Mouse (Mus musculus) adipocyte (in vitro differentiated cells): Measurements from ENCODE around the gene Hs1bp3.
A peak's percentile ranks its signal among the peaks of the same experiment; 100 is the strongest.

ENCODE experiments used
- DNase-seq: peaks from one replicate; pipeline ENCODE4 v3.0.0-alpha.2; 2016; ENCODE audit warnings: low spot score

Gene Hs1bp3

GRCm38 (mm10) chr12:8301841-8302431 is 11.3 kb upstream of the Hs1bp3 start, which contains the start of gene Gdf7:
TSS of gene Gdf7 (minus strand) at chr12:8301954.
- DNase-seq = no peak

- no peak for DNase-seq
Observed at GRCm38 (mm10) chr12:8305258-8305657, 8.0 kb upstream of the Hs1bp3 start.

DNA sequence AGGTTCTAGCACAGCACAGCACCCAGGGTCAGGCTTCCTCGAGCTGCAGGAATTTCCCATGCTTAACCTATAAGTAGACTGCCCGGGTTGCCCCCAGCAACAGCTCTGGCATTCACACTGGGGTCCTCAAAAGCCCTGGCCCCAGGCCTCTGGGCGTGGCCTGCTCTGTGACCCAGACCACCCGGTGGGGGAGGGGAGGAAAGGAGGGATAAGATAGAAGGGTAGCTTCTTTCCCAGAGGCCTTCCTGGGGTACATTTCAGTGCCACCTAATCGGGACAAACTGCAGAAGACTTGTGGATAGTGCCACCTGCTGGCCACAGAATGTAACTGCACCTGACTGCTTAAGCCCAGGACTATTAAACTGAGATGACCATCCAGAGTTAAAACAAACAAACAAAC is 6.8 kb upstream of the Hs1bp3 start:
- DNase-seq = peak; percentile 81

- no peak for DNase-seq
Observed at GRCm38 (mm10) chr12:8306910-8307309, 6.3 kb upstream of the Hs1bp3 start.

- no peak for DNase-seq
Observed at GRCm38 (mm10) chr12:8310992-8311391, 2.2 kb upstream of the Hs1bp3 start.

DNA sequence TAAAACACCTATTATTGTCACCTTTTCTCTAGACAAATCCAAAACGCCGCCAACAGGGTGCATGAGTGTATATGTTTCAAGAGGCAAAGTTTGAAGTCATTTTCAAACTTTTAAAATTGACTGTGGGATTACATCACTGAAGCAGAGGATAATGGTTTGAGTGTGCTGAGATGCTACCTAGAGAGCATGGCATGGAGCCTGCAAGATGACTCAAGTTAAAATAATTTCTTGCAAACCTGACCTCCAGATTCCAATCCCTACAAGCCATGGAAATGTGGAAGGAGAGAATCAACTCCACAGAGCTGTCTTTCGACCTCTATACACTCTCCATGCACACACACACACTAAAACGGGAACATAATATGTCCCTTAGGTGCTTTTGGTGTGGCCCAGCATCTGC is 966 bp upstream of the Hs1bp3 start:
- no peak for DNase-seq

GRCm38 (mm10) chr12:8313773-8314172 is 541 bp downstream of the Hs1bp3 start:
- no peak for DNase-seq

GRCm38 (mm10) chr12:8316541-8316940 is 3.3 kb downstream of the Hs1bp3 start:
- no peak for DNase-seq

DNA sequence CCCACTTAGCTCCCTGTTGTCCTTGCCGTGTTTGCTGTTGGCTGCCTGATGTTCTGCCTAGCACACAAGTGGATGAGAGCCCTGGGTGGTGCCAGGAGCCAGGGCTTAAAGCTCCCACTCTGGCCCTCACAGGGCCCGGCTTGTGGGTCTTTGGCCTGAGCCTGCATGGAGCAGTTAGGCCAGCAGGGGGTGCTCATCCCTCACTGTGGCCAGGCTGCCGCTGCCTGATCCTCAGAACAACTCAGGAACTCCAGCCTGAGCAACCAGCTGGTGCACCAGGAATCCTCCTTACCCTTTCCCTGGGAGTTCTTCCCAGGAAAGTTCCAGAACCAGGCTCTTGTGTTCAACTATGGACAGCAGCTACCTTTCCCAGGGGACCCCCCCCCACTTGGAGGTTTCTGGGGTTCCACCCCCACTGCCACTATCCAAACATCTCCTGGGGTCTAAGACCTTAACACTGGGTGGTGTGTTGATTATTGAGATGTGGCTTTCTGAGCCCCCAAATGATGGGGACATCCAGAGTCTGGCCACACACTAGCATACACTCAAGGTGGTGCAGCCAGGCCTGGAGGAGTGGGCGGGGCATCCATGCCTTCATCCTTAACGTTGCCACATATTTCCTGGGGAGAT is 7.0 kb downstream of the Hs1bp3 start:
- peak; percentile 71 for DNase-seq

- no peak for DNase-seq
Observed at GRCm38 (mm10) chr12:8321506-8321905, 8.3 kb downstream of the Hs1bp3 start.

- no peak for DNase-seq
Observed at GRCm38 (mm10) chr12:8324086-8324485, 10.9 kb downstream of the Hs1bp3 start.

GRCm38 (mm10) chr12:8325245-8325942 is 12.2 kb downstream of the Hs1bp3 start:
- peak; percentile 20 for DNase-seq

GRCm38 (mm10) chr12:8325943-8326522 is 12.8 kb downstream of the Hs1bp3 start:
- DNase-seq = peak; percentile 48

GRCm38 (mm10) chr12:8326825-8327674 is 13.8 kb downstream of the Hs1bp3 start:
- peak; percentile 92 for DNase-seq

DNA sequence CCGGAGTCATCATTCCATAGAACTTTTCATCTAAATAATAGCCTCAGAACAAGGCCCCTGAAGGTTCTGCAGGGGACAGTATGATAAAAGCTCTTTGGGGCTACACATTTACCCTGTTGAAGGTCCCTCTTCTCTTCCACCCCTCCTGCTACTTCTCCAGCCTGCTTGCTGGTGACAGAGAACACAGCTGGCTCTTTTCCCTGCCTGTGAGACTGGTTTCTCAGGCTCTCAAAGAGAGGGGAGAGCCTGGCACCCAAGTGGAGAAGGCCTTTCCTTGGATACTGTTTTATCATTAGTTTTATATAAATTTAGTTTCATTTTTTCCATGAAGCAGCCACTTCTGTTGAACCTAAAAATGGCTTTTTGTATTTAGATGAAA is 14.4 kb downstream of the Hs1bp3 start:
- DNase-seq = peak; percentile 57

- peak; percentile 16 for DNase-seq
Observed at GRCm38 (mm10) chr12:8329236-8329635, 16.0 kb downstream of the Hs1bp3 start.

DNA sequence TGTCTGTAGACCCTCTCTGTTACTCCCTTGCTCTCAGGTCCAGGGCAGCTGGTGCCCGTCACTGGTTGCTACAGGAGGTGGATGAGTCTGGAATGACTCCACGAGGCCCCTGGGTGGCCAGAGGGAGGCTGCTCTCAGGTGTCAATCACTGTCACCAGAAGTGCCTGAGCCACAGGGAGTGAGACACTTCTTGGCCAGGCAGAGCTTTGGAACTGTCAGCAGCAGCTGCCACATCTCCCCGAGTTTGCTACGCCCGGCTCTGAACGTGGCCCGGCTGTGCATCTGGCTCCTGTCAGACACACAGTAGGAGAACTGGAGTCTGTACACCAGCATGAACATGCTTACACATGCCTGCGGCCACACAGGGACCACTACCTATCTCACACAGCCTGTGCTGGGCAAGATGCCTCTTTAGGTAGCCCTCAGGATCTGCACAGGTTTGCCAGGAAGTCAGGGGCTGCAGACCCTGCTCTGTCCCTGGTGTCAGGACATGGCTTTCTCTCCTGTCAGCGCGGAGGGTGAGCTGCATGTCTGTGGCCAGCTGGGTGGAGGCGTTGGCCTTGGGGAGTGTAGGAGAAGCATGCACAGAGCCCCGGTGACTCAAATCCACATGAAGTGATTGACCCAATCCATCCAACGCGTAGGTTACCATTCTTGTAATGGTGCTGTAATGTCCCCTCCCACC is 18.4 kb downstream of the Hs1bp3 start:
- DNase-seq = no peak

DNA sequence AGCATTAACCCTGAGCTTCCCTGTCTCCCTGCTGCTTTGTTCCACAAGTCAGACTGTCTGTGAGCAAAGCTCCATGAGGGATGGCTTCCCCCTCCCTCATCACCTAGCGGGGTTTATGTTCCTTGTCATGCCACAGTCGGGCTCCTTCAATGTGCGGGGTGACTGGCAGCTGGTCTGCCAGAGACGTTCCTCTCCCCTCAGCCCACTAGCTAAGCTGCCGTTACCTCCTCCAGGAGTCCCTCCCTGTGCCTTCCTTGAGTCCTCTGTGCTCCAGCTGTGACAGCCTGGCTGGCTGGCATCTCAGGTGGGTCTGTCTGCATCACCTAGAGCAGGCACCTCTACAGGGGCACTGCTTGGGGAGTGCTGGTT is 18.9 kb downstream of the Hs1bp3 start:
- DNase-seq = no peak

DNA sequence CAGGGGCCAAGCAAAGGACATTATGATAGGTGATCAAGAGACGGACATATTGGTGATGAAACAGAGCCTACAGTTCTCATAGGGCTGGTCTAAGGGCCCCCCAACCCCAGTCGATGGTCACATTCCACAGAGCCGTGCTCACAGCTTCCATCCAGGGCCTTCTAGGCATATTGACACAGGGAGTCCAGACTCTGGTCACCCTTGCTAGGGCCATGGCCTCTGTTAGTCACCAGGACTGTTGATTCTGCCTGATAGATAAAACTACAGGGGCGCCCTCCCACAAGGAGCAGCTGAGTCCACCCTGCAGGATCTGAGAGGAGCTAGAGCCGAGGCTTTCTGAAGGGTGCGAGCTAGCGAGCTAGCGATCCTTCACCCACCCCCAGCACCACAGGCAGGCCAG is 20.4 kb downstream of the Hs1bp3 start:
- no peak for DNase-seq

- DNase-seq = peak; percentile 89
Observed at GRCm38 (mm10) chr12:8334261-8334660, 21.0 kb downstream of the Hs1bp3 start.

DNA sequence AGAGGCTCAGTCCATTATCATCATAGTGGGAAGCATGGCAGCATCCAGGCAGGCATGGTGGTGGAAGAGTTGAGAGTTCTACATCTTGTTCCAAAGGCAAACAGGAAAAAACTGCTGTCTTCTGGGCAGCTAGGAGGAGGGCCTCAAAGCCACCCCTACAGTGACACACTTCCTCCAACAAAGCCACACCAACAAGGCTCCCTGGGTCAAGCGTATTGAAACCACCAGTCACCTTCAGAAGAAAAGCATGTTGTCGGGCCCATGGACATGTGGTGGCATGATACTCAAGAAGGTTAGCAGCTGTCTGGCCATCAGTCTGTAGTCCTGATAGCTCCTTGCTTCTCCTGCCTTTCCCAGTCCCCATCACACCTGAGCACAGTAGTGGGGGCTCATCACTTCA is 22.3 kb downstream of the Hs1bp3 start:
- DNase-seq = no peak
